Mouse (Mus musculus) thymus, adult 2 months (tissue): ENCODE measurements around the gene Shisal1. TPM values are rescaled to one million over a fixed set of nuclear protein-coding genes. Genes with fewer than 3 reads are reported as not detected.

Source experiments
- DNase-seq: peaks from one replicate; pipeline ENCODE4 v3.0.0; 2021
- H3K27ac ChIP-seq: fragments of 200-500 bp; 2 replicates; pipeline ENCODE4 v1.5.1; 2012; ENCODE audit warnings: low read length, control low read depth; ENCODE audit not compliant: control insufficient read depth, insufficient read depth
- H3K27me3 ChIP-seq: fragments of 200-500 bp; 2 replicates; pipeline ENCODE4 v1.6.1; 2012; ENCODE audit warnings: mild to moderate bottlenecking, low read length, moderate library complexity, mixed read lengths; ENCODE audit not compliant: control insufficient read depth, insufficient read depth
- H3K36me3 ChIP-seq: fragments of 200-500 bp; 2 replicates; pipeline ENCODE4 v1.6.1; 2012; ENCODE audit warnings: mild to moderate bottlenecking, low read length, moderate library complexity; ENCODE audit not compliant: control insufficient read depth, insufficient read depth
- H3K4me1 ChIP-seq: fragments of 200-500 bp; replicated peaks from 2 replicates; pipeline ENCODE4 v1.6.1; 2012; ENCODE audit warnings: low read length; ENCODE audit not compliant: control insufficient read depth, insufficient read depth
- H3K4me3 ChIP-seq: fragments of 200-500 bp; 2 replicates; pipeline ENCODE4 v1.5.1; 2012; ENCODE audit warnings: mild to moderate bottlenecking, low read length, control low read depth, moderate library complexity; ENCODE audit not compliant: control insufficient read depth, insufficient read depth
- CTCF ChIP-seq: fragments of 200-500 bp; IDR thresholded peaks from 2 replicates; pipeline ENCODE4 v1.5.1; 2012; ENCODE audit warnings: mild to moderate bottlenecking, control low read depth, low read length, moderate library complexity, borderline replicate concordance; ENCODE audit not compliant: control insufficient read depth, poor library complexity, insufficient read depth; ENCODE audit errors: extremely low read depth
- POLR2A ChIP-seq: fragments of 200-500 bp; IDR thresholded peaks from 2 replicates; pipeline ENCODE4 v1.6.1; 2012; ENCODE audit warnings: mild to moderate bottlenecking, low read length, control low read depth, moderate library complexity; ENCODE audit not compliant: control insufficient read depth, poor library complexity, insufficient read depth; ENCODE audit errors: extremely low read depth
- WGBS: fragments of 180-500 bp; shearing (Covaris S2); methylation state at CpG from one replicate; pipeline ENCODE4 v1.1.7; 2018; 5-methylcytosine and 5-hydroxymethylcytosine counted together
- polyA plus RNA-seq: library from polyadenylated mRNA; depleted of rRNA; stranded (reverse); fragments of >200 nt; gene quantifications from 2 replicates; pipeline ENCODE4 v1.2.3, GENCODE M21; 2012; rRNA removed

Gene Shisal1
- polyA plus RNA-seq = 9.3 and 10.4 TPM in 2 replicates

GRCm38 (mm10) chr15:84446997-84447396 is at the start of gene Shisal1:
TSS of gene Shisal1 (minus strand) at chr15:84447097.
- TF ChIP-seq CTCF (no peak), POLR2A (no peak)
- H3K36me3 ChIP-seq = no peaks in the 10 kb centered on the region
- no peak within 1 kb of the TSS for H3K27ac ChIP-seq
- no peak for DNase-seq
- H3K4me1 ChIP-seq = peaks cover 6% of the 10 kb centered on the region
- peaks cover 9% of the 10 kb centered on the region; the same call in 1 of the 2 replicates for H3K27me3 ChIP-seq
- 47% methylated on average over 9 of the region's 9 CpGs for WGBS
- H3K4me3 ChIP-seq = no peak within 1 kb of the TSS

DNA sequence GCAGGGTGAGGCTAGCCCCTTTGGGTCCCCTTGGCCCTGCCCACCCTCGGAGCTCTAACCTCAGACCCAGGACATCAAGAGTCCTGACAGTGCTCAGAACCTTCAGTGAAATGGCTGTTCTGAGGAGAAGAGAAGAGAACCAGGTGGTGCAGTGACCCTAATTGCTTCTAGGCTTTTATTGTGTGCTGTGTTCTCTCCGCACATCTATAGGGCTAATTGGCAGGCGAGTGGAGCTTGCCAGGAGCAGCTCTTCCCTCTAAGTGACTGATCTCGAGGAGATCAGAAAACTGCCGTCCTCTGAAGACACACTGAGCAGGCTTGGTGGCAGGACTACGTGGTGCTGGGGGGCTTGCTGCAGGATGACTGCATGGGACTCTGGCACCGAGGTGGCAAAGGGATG is 43.6 kb upstream of the Shisal1 start:
- no peak overlapping the region for H3K4me3 ChIP-seq
- 85% methylated on average over 7 of the region's 7 CpGs for WGBS
- no peaks in the 10 kb centered on the region for H3K4me1 ChIP-seq
- H3K27ac ChIP-seq = no peak overlapping the region
- H3K27me3 ChIP-seq = no peaks in the 10 kb centered on the region
- TF ChIP-seq POLR2A (no peak), CTCF (no peak)
- no peaks in the 10 kb centered on the region for H3K36me3 ChIP-seq
- no peak for DNase-seq

- H3K4me3 ChIP-seq = no peak overlapping the region
- no peaks in the 10 kb centered on the region for H3K27me3 ChIP-seq
- TF ChIP-seq CTCF (no peak), POLR2A (no peak)
- H3K27ac ChIP-seq = no peak overlapping the region
- WGBS = 89% methylated on average over 4 of the region's 4 CpGs
- no peak for DNase-seq
- H3K4me1 ChIP-seq = no peaks in the 10 kb centered on the region
- no peaks in the 10 kb centered on the region for H3K36me3 ChIP-seq
Observed at GRCm38 (mm10) chr15:84484255-84484654, 37.4 kb upstream of the Shisal1 start.

DNA sequence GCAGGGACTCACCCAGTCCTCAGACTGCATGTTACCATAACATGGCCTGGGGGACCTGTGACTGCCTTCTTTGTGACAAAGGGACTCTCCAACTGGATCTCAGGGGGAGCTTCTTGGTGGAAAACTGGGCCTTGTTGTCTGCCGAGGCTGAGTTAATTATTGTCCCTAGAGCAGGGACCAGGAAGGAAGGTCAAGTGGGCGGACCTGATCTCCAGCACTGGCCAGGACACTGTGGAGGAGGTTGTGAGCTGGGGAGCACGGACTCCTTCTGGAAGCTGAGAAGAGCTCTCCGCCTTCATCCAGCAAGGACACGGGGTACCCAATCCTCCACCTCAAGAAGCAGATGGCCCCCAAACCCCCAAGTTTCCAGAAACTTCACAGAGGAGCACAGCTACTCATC is 36.7 kb upstream of the Shisal1 start:
- Histone ChIP-seq H3K4me3 (no peak overlapping the region), H3K36me3 (no peaks in the 10 kb centered on the region), H3K27ac (no peak overlapping the region), H3K27me3 (no peaks in the 10 kb centered on the region), H3K4me1 (no peaks in the 10 kb centered on the region)
- TF ChIP-seq CTCF = no peak
- no peak for TF ChIP-seq POLR2A
- 91% methylated on average over 5 of the region's 5 CpGs for WGBS
- no peak for DNase-seq

DNA sequence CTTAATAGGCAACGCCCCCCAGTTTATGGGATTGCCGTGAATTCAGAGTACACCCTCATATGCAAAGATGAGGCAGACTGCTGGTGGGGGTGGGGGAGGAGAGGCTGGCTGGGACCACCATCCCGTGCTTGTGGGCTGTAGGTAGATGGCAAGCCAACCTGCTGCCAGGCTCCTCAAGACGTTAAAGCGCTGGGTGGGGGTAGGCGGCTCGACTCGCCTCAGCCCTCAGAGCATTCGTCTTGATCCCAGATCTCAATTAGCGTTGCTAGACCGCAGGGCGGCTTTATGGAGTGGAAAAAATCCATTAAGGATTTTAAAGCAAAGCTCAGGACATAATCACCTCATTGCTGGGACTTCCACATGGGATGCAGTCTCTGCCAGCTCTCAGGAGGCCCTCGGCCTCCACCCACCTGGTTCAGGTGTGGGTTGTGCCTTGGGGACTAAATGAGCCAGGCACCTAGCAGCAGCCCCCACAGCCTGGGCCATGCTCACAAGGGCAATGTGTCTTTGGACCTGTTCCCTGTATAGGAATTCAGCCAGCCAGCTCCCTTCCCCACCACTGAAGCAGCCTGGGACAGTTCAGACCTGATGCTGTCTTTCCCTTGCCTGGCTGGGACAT is 34.5 kb upstream of the Shisal1 start:
- WGBS = 78% methylated on average over 13 of the region's 13 CpGs
- H3K4me1 ChIP-seq = no peaks in the 10 kb centered on the region
- TF ChIP-seq POLR2A (no peak), CTCF (no peak)
- H3K4me3 ChIP-seq = no peak overlapping the region
- DNase-seq = no peak
- no peaks in the 10 kb centered on the region for H3K27me3 ChIP-seq
- H3K36me3 ChIP-seq = no peaks in the 10 kb centered on the region
- H3K27ac ChIP-seq = no peak overlapping the region

- Histone ChIP-seq H3K4me1 (no peaks in the 10 kb centered on the region), H3K27ac (no peak overlapping the region), H3K36me3 (no peaks in the 10 kb centered on the region), H3K27me3 (no peaks in the 10 kb centered on the region), H3K4me3 (no peak overlapping the region)
- 83% methylated on average over 8 of the region's 8 CpGs for WGBS
- no peak for DNase-seq
- TF ChIP-seq CTCF (no peak), POLR2A (no peak)
Observed at GRCm38 (mm10) chr15:84469391-84469790, 22.5 kb upstream of the Shisal1 start.

GRCm38 (mm10) chr15:84467761-84468160 is 20.9 kb upstream of the Shisal1 start:
- no peaks in the 10 kb centered on the region for H3K27me3 ChIP-seq
- no peak for TF ChIP-seq CTCF
- TF ChIP-seq POLR2A = no peak
- no peaks in the 10 kb centered on the region for H3K36me3 ChIP-seq
- no peak overlapping the region for H3K4me3 ChIP-seq
- H3K27ac ChIP-seq = no peak overlapping the region
- 92% methylated on average over 5 of the region's 5 CpGs for WGBS
- H3K4me1 ChIP-seq = no peaks in the 10 kb centered on the region
- DNase-seq = no peak
